Mouse (Mus musculus): ENCODE measurements around the gene Col23a1.

DNA sequence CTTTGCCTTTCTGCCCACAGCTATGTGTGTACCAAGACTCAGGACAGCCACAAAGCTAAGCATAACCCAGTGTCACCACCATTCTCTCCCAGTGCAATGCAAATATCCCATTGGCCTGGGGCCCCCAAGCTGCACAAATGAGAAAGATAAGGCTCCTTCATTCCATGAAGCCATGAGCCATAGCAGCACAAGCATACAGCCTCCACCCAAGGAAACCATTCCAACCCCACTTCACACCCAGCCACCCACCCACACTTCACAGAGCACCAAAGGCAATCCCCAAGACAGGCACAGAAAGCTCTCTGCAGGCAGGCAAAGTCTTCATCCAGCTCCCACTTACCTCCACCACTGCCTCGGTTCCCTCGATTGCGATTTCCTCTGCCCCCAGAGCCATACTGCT lies 312.5 kb downstream of the Col23a1 start:
- no peak for TF ChIP-seq GATA1 (IDR thresholded peaks at IDR 0.05; ENCODE audit: borderline replicate concordance, low read length)
- TF ChIP-seq CTCF (IDR thresholded peaks at IDR 0.05; ENCODE audit: low read depth, low read length): no peak
- TF ChIP-seq POLR2AphosphoS5 (IDR thresholded peaks at IDR 0.05; ENCODE audit: insufficient replicate concordance, low read depth, low read length): no peak
- no peak for TF ChIP-seq TAL1 (conservative IDR thresholded peaks at IDR 0.05; ENCODE audit: low read depth, low read length)
